Mouse (Mus musculus) forebrain, embryonic 13.5 days (tissue): ENCODE data around the gene Foxp1. TPM values are rescaled to one million over a fixed set of nuclear protein-coding genes. Genes with fewer than 3 reads are reported as not detected.

Experiments
- ATAC-seq: fragments of 200-750 bp; cut with Nextera tagmentation; 2 replicates; pipeline ENCODE4 v1.8.0; 2017
- H3K27ac ChIP-seq: fragments of 300-500 bp; sonication (generic); 2 replicates; pipeline ENCODE4 v1.5.1; 2015; ENCODE audit warnings: inconsistent platforms, mild to moderate bottlenecking, moderate library complexity
- H3K27me3 ChIP-seq: fragments of 300-500 bp; sonication (generic); 2 replicates; pipeline ENCODE4 v1.6.1; 2015; ENCODE audit warnings: mild to moderate bottlenecking, inconsistent platforms
- H3K36me3 ChIP-seq: fragments of 300-500 bp; sonication (generic); 2 replicates; pipeline ENCODE4 v1.6.1; 2015; ENCODE audit warnings: mild to moderate bottlenecking, inconsistent platforms; ENCODE audit not compliant: poor library complexity, severe bottlenecking
- H3K4me1 ChIP-seq: fragments of 300-500 bp; sonication (generic); 2 replicates; pipeline ENCODE4 v1.6.1; 2015; ENCODE audit warnings: inconsistent platforms
- H3K4me2 ChIP-seq: fragments of 300-500 bp; sonication (generic); 2 replicates; pipeline ENCODE4 v1.6.1; 2015; ENCODE audit warnings: inconsistent platforms, mild to moderate bottlenecking, moderate library complexity
- H3K4me3 ChIP-seq: fragments of 300-500 bp; sonication (generic); 2 replicates; pipeline ENCODE4 v1.5.1; 2015; ENCODE audit warnings: mild to moderate bottlenecking, inconsistent platforms
- H3K9ac ChIP-seq: fragments of 300-500 bp; sonication (generic); 2 replicates; pipeline ENCODE4 v1.6.1; 2015; ENCODE audit warnings: mild to moderate bottlenecking, inconsistent platforms
- H3K9me3 ChIP-seq: fragments of 300-500 bp; sonication (generic); replicated peaks from 2 replicates; pipeline ENCODE4 v1.6.1; 2016; ENCODE audit warnings: inconsistent platforms
- WGBS: fragments of 180-500 bp; shearing (Covaris S2); methylation state at CpG from one replicate; pipeline ENCODE4 v1.1.7; 2015; 5-methylcytosine and 5-hydroxymethylcytosine counted together
- polyA plus RNA-seq: library from polyadenylated mRNA; unstranded; fragments of >200 nt; fragmentation: Nextera tagmentation; extraction: Ambion mirVana; gene quantifications from 2 replicates; pipeline ENCODE4 v1.2.1, GENCODE M21; 2015

Foxp1 gene
- polyA plus RNA-seq, 1 experiment from 2014 or later: 51.3 TPM

DNA sequence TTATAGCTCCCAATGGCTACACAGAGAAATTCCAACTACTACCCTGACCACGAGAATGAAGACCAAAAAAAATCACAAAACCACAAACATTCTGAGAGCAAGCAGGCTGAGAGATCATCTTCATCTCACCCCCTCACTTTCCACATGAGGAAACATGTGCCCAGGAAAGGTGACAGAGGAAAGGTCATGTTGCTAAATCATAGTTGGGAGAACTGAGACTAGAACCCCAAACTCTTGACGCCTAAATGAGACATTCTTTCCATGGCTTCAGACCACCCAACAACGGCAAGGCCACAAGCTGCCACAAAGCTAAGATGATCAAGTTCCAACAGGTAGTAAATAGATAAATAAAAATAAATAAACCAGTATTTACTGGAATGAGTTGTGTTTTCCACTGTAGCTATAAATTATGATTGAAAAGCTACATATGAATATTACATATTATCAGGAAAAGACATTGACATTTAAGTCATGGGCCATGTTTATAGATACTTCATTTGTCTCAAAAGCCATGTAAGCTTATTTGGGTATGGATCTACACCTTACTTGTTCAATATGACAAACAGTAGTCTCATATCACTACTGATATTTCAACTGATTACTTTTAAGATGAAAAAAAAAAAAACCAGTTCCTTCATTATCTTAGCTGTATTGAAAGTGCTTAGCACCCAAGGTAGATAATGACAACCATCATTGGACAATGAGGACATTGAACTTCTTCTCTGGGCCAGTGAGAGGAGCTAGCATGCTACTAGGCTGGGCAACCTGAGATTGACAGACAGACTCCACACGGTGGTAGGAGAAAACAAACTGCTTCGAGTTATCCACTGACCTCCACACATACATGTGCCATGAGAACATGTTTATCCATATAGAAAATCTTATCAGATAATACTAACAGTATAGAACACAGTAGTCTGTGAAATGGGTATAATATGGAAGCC lies 476.4 kb downstream of the Foxp1 start:
- no peaks in the 10 kb centered on the region for H3K27me3 ChIP-seq
- H3K4me2 ChIP-seq: no peak overlapping the region
- no peaks in the 10 kb centered on the region for H3K36me3 ChIP-seq
- no peak overlapping the region for H3K9ac ChIP-seq
- H3K27ac ChIP-seq: no peak overlapping the region
- no peaks in the 10 kb centered on the region for H3K9me3 ChIP-seq
- no peak overlapping the region for H3K4me3 ChIP-seq
- WGBS: 93% methylated on average over 5 of the region's 5 CpGs
- ATAC-seq: no peak
- 0 out of 2 replicates have a peak, but pooled peaks cover 3% of the 10 kb centered on the region for H3K4me1 ChIP-seq

DNA sequence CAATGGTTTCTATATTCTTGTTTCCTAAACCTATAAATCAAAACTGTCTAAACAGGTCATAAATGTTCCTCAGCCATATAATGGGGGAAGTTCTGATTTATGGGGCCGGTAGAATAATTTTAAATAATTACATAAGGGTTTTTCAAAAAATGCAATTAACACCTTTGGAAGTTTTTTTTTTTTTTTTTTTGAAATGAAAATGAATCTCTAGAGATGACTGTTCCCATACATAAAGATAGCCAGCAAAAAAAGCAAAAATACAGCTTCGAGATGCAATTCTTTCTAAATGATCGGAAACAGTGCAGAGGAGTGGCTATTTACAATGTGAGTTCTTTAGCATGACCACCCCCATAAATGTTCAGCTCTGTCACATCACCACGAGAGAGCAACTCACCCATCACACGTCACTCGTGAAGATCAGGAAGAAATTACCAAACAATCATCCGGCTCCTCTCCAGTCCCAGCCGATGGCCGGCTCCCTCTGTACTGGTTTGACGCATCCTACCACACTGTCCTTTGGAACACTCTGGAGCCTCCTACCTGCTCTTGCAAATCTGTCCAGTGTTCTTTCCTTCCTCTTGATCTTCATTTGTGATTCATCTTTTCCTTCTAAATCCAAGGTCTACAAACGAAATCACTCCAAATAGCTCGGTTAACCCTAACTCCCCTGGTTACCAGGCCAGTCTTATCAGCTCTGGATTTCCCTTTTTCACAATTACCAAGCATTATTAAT lies 478.4 kb downstream of the Foxp1 start:
- Histone ChIP-seq H3K4me2 (no peak overlapping the region), H3K9ac (no peak overlapping the region), H3K9me3 (no peaks in the 10 kb centered on the region), H3K4me3 (no peak overlapping the region), H3K27me3 (no peaks in the 10 kb centered on the region), H3K27ac (no peak overlapping the region), H3K36me3 (no peaks in the 10 kb centered on the region), H3K4me1 (0 out of 2 replicates have a peak, but pooled peaks cover 3% of the 10 kb centered on the region)
- no peak for ATAC-seq
- 90% methylated on average over 12 of the region's 12 CpGs for WGBS

DNA sequence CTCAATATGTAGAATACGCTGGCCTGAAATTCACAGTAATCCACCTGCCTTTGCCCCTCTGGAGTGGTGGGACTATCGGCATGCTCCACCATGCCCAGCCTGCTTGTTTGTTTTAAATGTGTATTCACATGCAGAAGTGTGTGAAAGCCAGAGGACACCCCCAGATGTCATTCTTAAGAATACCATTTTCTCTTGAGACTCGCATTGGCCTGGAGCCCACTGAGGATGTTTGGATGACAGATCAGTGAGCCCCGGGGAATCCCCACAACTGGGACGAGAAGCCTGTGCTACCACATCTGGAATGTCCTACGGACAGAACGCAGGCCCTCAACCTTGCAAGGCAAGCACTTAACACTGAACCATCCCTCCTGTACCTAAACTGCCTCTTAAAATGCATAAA lies 479.3 kb downstream of the Foxp1 start:
- Histone ChIP-seq H3K27ac (no peak overlapping the region), H3K4me3 (no peak overlapping the region), H3K27me3 (no peaks in the 10 kb centered on the region), H3K36me3 (no peaks in the 10 kb centered on the region), H3K4me2 (no peak overlapping the region), H3K9me3 (no peaks in the 10 kb centered on the region), H3K9ac (no peak overlapping the region), H3K4me1 (0 out of 2 replicates have a peak, but pooled peaks cover 3% of the 10 kb centered on the region)
- 84% methylated on average over 7 of the region's 7 CpGs for WGBS
- no peak for ATAC-seq

DNA sequence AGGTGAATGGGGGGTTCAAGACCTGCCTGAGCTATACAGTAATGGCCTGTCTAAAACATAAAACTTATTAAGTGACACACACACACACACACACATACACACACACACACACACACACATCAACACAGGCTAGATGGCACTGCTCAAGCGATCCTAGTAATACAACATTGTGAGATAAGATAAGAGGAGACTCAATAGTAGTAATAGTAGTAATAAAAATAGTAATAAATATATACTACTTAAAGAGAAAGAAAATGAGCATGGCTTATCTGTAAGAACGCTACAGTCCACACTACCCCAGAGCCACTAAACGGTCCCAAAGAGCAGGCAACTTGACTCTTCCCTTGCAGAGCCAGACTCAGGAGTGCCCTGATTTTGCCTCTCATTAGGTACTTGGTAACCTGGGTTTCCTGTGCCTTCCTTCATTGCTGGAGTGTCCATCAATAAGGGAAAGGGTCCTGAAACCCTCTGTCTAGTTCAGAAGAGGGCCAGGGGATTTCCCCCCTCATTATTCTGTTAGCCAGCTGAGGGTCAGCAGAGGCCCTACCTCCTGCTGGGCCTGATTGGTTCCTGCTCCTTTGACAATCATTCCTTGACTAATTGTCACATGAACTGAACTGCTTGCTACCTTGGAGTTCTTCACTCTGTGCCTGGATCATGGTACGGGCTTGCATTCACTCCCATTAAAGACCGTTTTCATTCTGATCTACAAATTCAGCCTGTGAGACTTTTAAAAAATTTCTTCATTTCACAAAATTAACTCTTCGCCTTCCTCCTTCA lies 480.2 kb downstream of the Foxp1 start:
- Histone ChIP-seq H3K27ac (no peak overlapping the region), H3K4me2 (no peak overlapping the region), H3K27me3 (no peaks in the 10 kb centered on the region), H3K4me3 (no peak overlapping the region), H3K4me1 (0 out of 2 replicates have a peak, but pooled peaks cover 3% of the 10 kb centered on the region), H3K9ac (no peak overlapping the region), H3K36me3 (no peaks in the 10 kb centered on the region), H3K9me3 (no peaks in the 10 kb centered on the region)
- ATAC-seq: no peak
- 66% methylated on average over 6 of the region's 6 CpGs for WGBS

DNA sequence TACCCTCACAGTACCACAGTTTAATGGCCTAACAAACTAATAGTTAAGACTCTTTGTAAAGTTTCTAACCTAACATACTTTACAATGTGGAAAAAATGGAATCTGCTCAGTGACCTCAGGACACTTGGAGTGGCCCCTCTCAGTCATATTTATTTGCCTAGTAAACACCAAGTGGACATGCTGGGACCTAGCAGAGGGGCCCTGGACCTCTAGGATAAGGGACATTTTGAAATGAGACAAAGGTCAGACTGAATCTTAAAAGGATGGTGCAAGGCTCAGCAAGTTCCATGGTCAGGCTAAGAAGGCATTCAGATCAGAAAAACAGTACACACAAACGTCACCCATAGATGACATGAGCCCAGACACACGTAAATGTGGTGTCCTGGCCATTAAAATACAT lies 483.5 kb downstream of the Foxp1 start:
- no peak for ATAC-seq
- WGBS: 81% methylated on average over 2 of the region's 2 CpGs

DNA sequence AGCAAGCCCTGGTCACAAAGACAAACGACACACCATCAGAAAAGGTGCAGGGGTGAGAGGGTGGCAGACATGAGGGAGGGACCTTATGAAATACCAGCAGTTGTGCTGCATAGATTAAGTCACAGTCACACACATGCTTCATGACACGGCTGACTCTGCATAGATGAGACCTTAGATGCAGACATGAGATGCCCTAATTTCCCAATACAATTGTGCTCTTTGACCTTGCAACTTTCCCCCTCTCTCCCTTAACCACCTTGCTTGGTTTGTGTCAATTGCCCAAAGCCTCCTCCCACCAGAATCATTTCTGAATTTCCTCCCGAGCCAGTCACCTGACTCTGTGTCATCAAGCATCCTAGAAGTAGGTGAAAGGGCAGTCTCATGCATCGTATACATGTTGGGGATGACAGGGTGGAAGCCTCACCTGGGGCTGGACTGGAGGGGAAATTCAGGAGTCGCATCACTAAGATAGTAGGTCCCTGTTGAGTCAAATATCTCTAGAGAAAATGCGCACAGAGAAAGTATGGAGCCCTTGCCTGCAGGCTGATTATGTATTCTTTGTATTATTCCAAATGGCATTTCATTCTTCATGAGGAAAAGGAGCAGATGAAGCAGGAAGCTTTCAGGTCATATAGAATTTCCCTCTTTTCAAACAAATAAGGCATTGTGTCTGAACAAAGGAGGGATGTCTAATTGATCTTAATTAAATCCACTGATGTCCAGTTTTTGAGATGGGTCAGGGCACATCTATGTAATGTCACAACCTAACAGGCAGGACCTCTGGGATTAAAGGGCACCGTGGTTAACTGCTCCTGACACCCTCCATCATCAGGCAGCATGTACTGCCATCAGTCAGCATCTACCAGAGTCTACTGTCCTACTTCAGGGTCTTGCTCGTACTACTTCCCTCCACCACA lies 486.8 kb downstream of the Foxp1 start:
- no peak for ATAC-seq
- 89% methylated on average over 8 of the region's 8 CpGs for WGBS
- no peaks in the 10 kb centered on the region for H3K36me3 ChIP-seq
- no peak overlapping the region for H3K4me3 ChIP-seq
- no peak overlapping the region for H3K9ac ChIP-seq
- H3K9me3 ChIP-seq: no peaks in the 10 kb centered on the region
- no peak overlapping the region for H3K27ac ChIP-seq
- H3K4me2 ChIP-seq: no peak overlapping the region
- 0 out of 2 replicates have a peak, but pooled peaks cover 4% of the 10 kb centered on the region for H3K27me3 ChIP-seq
- no peaks in the 10 kb centered on the region for H3K4me1 ChIP-seq

More for the DNA sequence above, 483.5 kb downstream of the Foxp1 start:
- Histone ChIP-seq H3K9me3 (no peaks in the 10 kb centered on the region), H3K27ac (no peak overlapping the region), H3K4me1 (0 out of 2 replicates have a peak, but pooled peaks cover 3% of the 10 kb centered on the region), H3K27me3 (0 out of 2 replicates have a peak, but pooled peaks cover 4% of the 10 kb centered on the region), H3K4me3 (no peak overlapping the region), H3K9ac (no peak overlapping the region), H3K36me3 (no peaks in the 10 kb centered on the region), H3K4me2 (no peak overlapping the region)

DNA sequence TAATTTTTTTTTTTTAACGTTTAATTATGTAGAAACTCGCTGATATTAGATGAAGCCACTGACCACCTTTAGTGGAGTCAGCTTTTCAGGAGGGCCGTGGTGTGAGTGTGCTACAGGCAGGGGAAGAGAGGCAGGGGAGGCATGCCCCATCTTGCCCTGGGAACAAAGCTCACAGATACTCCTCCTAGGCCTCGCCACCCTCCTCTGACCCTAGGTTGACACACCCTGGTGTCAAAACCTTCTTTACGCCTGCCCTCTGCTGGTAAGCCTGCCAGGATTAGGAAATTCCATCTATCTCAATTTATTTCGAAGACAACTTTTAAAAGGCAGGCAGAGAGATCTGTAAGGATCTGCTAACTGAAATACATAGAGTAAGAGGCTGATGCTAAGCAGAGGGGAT lies 489.5 kb downstream of the Foxp1 start:
- no peak for ATAC-seq
- Histone ChIP-seq H3K4me1 (peaks cover 6% of the 10 kb centered on the region), H3K36me3 (no peaks in the 10 kb centered on the region), H3K27me3 (0 out of 2 replicates have a peak, but pooled peaks cover 8% of the 10 kb centered on the region), H3K27ac (no peak overlapping the region), H3K9ac (no peak overlapping the region), H3K4me2 (no peak overlapping the region), H3K4me3 (no peak overlapping the region), H3K9me3 (no peaks in the 10 kb centered on the region)
- WGBS: 51% methylated on average over 6 of the region's 6 CpGs

DNA sequence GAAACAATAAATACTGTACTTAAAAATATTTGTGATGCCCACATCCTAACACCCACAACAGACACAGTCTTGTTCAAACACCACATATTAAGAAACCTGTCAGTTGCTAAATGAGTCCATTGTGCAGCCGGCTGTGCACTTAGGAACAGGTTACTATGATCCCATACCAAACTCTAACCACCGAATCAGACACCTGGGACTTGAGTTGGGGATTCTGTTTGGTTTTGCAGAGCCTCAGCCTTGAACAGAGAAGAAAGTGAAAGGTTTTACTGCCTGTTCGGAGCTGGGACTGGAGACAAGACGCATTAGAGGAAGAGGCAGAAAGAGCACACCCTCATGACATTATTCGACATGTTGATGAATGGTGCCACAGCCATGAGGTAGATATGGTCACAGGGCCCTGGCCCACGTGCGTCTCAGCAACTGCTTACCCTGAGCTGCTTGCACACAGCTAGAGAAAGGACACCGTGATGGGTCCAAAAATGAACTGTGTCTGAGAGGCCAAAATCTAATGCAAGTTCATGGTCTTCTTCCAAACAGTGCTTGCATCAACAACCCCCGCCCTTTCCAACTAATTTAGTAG lies 491.1 kb downstream of the Foxp1 start:
- Histone ChIP-seq H3K27ac (no peak overlapping the region), H3K9me3 (no peaks in the 10 kb centered on the region), H3K4me2 (no peak overlapping the region), H3K9ac (no peak overlapping the region), H3K4me1 (peaks cover 19% of the 10 kb centered on the region), H3K27me3 (0 out of 2 replicates have a peak, but pooled peaks cover 8% of the 10 kb centered on the region), H3K36me3 (no peaks in the 10 kb centered on the region), H3K4me3 (no peak overlapping the region)
- no peak for ATAC-seq
- WGBS: 83% methylated on average over 9 of the region's 9 CpGs

DNA sequence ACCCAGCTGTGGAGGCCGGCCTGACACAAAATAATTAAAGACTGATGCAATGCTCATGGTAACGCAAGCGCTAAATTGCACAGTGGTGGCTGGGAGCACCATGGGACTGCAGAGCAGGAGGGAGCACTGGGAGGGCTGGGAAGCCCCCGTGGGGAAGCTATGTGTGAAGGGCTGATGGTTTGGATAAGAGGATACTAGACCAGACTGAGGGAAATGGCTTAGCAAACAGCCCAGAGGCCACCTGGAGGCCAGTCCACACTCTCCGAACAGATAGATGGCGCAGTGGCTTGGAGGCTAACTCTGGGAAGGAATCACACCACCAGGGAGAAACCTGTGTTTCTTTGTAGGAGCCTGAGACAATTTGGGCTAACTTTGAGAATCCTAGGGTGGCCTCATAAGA lies 492.3 kb downstream of the Foxp1 start:
- no peak overlapping the region for H3K27ac ChIP-seq
- H3K27me3 ChIP-seq: 0 out of 2 replicates have a peak, but pooled peaks cover 8% of the 10 kb centered on the region
- no peak overlapping the region for H3K4me2 ChIP-seq
- no peak overlapping the region for H3K9ac ChIP-seq
- H3K4me3 ChIP-seq: no peak overlapping the region
- no peaks in the 10 kb centered on the region for H3K36me3 ChIP-seq
- H3K4me1 ChIP-seq: peaks cover 30% of the 10 kb centered on the region
- ATAC-seq: no peak
- no peaks in the 10 kb centered on the region for H3K9me3 ChIP-seq
- 34% methylated on average over 6 of the region's 6 CpGs for WGBS

DNA sequence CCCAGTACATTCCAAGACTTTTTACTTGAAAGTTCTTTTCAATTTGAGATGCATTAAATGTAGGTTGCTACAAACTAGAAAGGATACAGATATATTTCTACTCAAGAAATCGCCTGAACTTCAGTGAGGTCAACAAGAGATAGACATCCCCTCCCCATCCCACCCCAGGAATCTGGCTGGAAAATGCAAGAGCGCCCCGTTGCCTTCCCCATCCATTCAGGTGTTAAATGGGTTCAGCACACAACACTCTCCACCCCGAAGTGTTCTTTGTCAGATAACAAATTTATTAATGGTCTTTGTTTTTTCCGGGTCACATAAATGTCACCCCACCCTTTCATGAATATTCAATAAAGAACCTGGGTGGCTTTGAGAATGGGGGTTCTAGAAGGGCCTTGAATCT lies 493.1 kb downstream of the Foxp1 start:
- Histone ChIP-seq H3K36me3 (no peaks in the 10 kb centered on the region), H3K27me3 (0 out of 2 replicates have a peak, but pooled peaks cover 8% of the 10 kb centered on the region), H3K4me3 (no peak overlapping the region), H3K9ac (no peak overlapping the region), H3K4me1 (peaks cover 37% of the 10 kb centered on the region), H3K9me3 (no peaks in the 10 kb centered on the region), H3K27ac (no peak overlapping the region), H3K4me2 (no peak overlapping the region)
- ATAC-seq: no peak
- 18% methylated on average over 5 of the region's 5 CpGs for WGBS

DNA sequence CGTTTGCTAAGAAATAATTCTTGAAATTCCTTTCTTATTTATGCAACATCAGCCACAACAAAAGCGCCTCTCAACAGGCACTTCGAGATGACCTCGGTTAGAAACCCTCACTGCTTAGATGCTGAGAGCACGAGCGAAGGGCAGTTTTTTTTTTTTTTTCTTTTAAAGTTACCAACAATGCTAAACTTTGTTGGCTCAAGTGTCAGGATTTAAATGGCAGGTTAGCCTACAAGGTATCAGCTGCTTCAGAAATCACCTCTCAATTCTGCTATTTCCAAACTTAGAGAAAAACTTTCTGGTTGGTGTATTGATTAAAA lies 493.6 kb downstream of the Foxp1 start:
- Histone ChIP-seq H3K4me3 (peak overlapping the region; percentile 65), H3K27ac (peak overlapping the region; percentile 89), H3K9ac (peak overlapping the region; percentile 81), H3K36me3 (no peaks in the 10 kb centered on the region), H3K27me3 (0 out of 2 replicates have a peak, but pooled peaks cover 4% of the 10 kb centered on the region), H3K9me3 (no peaks in the 10 kb centered on the region), H3K4me2 (peak overlapping the region; percentile 89), H3K4me1 (peaks cover 42% of the 10 kb centered on the region)
- WGBS: 3% methylated on average over 6 of the region's 6 CpGs
- ATAC-seq: no peak
